Mouse (Mus musculus) C2C12 (cell line): ENCODE data around the gene Olfr1079.
"Not testable (repeated sequence)": the region's sequence is repeated elsewhere in the genome, so short reads cannot be mapped to it uniquely, and the experiment has no call there.

ENCODE experiments used
- CTCF ChIP-seq: IDR thresholded peaks from one replicate; pipeline ENCODE4 v1.5.1; 2011; ENCODE audit not compliant: control insufficient read depth, insufficient read depth, insufficient read length
- FOSL1 ChIP-seq: IDR thresholded peaks from one replicate; pipeline ENCODE4 v1.8.0; 2011; ENCODE audit warnings: mild to moderate bottlenecking, low read length; ENCODE audit not compliant: poor library complexity, insufficient read depth, severe bottlenecking
- USF1 ChIP-seq: IDR thresholded peaks from one replicate; pipeline ENCODE4 v1.6.1; 2011; ENCODE audit warnings: low read depth, mild to moderate bottlenecking, control low read depth, moderate library complexity

DNA sequence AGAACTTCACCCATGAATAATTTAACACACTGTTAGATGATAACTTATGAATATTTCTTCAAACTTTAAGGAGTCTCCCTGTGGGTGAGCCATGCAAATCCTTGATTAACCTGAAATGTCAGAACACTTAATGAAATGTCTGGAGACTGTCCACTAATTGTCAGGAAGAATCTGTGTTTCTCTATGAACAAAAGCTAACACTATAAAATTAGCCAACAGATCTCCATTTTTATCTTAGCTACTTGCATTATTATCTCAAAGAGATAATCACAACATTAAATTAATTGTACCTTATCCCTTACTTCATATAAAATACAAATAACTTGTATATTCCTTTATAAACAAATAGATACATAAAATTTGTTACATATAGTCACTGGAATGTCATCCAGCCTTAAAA is 15.9 kb upstream of the Olfr1079 start, which contains the start of gene Olfr1080:
- TF ChIP-seq CTCF, FOSL1, USF1: not testable (repeated sequence)
